Mouse (Mus musculus): ENCODE results near the gene Chrdl2.
"Not testable (repeated sequence)": the region's sequence is repeated elsewhere in the genome, so short reads cannot be mapped to it uniquely, and the experiment has no call there.

- not testable (repeated sequence) for TF ChIP-seq POLR2A (IDR thresholded peaks at IDR 0.05; ENCODE audit: low read depth, low read length); CTCF (IDR thresholded peaks at IDR 0.05; ENCODE audit: extremely low read depth, insufficient read depth, insufficient read length, insufficient replicate concordance)
Observed at GRCm38 (mm10) chr7:100052991-100053390, 47.0 kb downstream of the Chrdl2 start.

Measured in spleen, adult 2 months (tissue).